Mouse (Mus musculus) bone marrow macrophage, adult 2 months (primary cell): ENCODE measurements around the gene Zfp760. TPM values are rescaled to one million over a fixed set of nuclear protein-coding genes. Genes with fewer than 3 reads are reported as not detected.
"Not testable (repeated sequence)": the region's sequence is repeated elsewhere in the genome, so short reads cannot be mapped to it uniquely, and the experiment has no call there.

Experiments
- H3K27ac ChIP-seq: 2 replicates; pipeline ENCODE4 v1.5.1; 2012; ENCODE audit warnings: low read depth, low read length; ENCODE audit not compliant: insufficient read depth
- H3K4me1 ChIP-seq: 2 replicates; pipeline ENCODE4 v1.6.1; 2012; ENCODE audit warnings: low read length; ENCODE audit not compliant: control insufficient read depth, insufficient read depth
- H3K4me3 ChIP-seq: 2 replicates; pipeline ENCODE4 v1.5.1; 2012; ENCODE audit warnings: mild to moderate bottlenecking, low read length, moderate library complexity; ENCODE audit not compliant: insufficient read depth
- CTCF ChIP-seq: IDR thresholded peaks from 2 replicates; pipeline ENCODE4 v1.5.1; 2012; ENCODE audit warnings: low read depth, mild to moderate bottlenecking, low read length, moderate library complexity
- POLR2A ChIP-seq: IDR thresholded peaks from 2 replicates; pipeline ENCODE4 v1.6.1; 2012; ENCODE audit warnings: mild to moderate bottlenecking, low read depth, low read length, borderline replicate concordance
- polyA plus RNA-seq: library from polyadenylated mRNA; stranded (reverse); fragments of >200 nt; gene quantifications from 2 replicates; pipeline ENCODE4 v1.2.4, GENCODE M21; 2012; ENCODE audit not compliant: missing spikeins, insufficient read depth, insufficient read length

Gene Zfp760
- 7.1 and 7.7 TPM in 2 replicates for polyA plus RNA-seq

- TF ChIP-seq POLR2A: no peak
- TF ChIP-seq CTCF: no peak
- Histone ChIP-seq H3K4me1 (peaks cover 3% of the 10 kb centered on the region; the same call in 1 of the 2 replicates), H3K27ac (no peak within 1 kb of the TSS), H3K4me3 (peak within 1 kb of the TSS; percentile 44)
Measured at GRCm38 (mm10) chr17:21707343-21707996, at the start of gene Zfp760. Gene Zfp760, plus strand, starts transcription at chr17:21707741.

- not testable (repeated sequence) for H3K27ac ChIP-seq, H3K4me1 ChIP-seq, H3K4me3 ChIP-seq
Measured at GRCm38 (mm10) chr17:21678826-21679225, 28.7 kb upstream of the Zfp760 start.

GRCm38 (mm10) chr17:21679273-21680018, 28.1 kb upstream of the Zfp760 start:
- peak overlapping the region; percentile 67 for H3K4me3 ChIP-seq
- H3K27ac ChIP-seq: peak overlapping the region; percentile 55
- TF ChIP-seq POLR2A (no peak), CTCF (no peak)
- H3K4me1 ChIP-seq: peaks cover 4% of the 10 kb centered on the region

GRCm38 (mm10) chr17:21680019-21680376, 27.5 kb upstream of the Zfp760 start:
- not testable (repeated sequence) for H3K27ac ChIP-seq, H3K4me1 ChIP-seq
- H3K4me3 ChIP-seq: peak overlapping the region; percentile 67

- TF ChIP-seq CTCF (no peak), POLR2A (no peak)
- Histone ChIP-seq H3K4me1 (no peaks in the 10 kb centered on the region), H3K27ac (no peak within 1 kb of the TSS), H3K4me3 (no peak within 1 kb of the TSS)
Measured at GRCm38 (mm10) chr17:21691560-21691959, 16.0 kb upstream of the Zfp760 start, which contains the start of gene Gm10226. Gene Gm10226, plus strand, starts transcription at chr17:21691860.

GRCm38 (mm10) chr17:21693342-21693741, 14.2 kb upstream of the Zfp760 start:
- Histone ChIP-seq H3K27ac (no peak overlapping the region), H3K4me3 (no peak overlapping the region), H3K4me1 (no peaks in the 10 kb centered on the region)
- TF ChIP-seq CTCF: no peak
- no peak for TF ChIP-seq POLR2A

GRCm38 (mm10) chr17:21696073-21696472, 11.5 kb upstream of the Zfp760 start:
- no peaks in the 10 kb centered on the region for H3K4me1 ChIP-seq
- H3K27ac ChIP-seq: no peak overlapping the region
- TF ChIP-seq POLR2A (no peak), CTCF (no peak)
- H3K4me3 ChIP-seq: no peak overlapping the region

- H3K4me3 ChIP-seq: no peak overlapping the region
- H3K4me1 ChIP-seq: no peaks in the 10 kb centered on the region
- no peak overlapping the region for H3K27ac ChIP-seq
- TF ChIP-seq POLR2A: no peak
- TF ChIP-seq CTCF: no peak
Measured at GRCm38 (mm10) chr17:21702281-21703240, 5.0 kb upstream of the Zfp760 start.

- Histone ChIP-seq H3K27ac (no peak overlapping the region), H3K4me1 (peaks cover under 1% of the 10 kb centered on the region; the same call in 1 of the 2 replicates), H3K4me3 (no peak overlapping the region)
- TF ChIP-seq CTCF (no peak), POLR2A (no peak)
Measured at GRCm38 (mm10) chr17:21703414-21703813, 4.1 kb upstream of the Zfp760 start.
